Mouse (Mus musculus) liver, embryonic 15.5 days (tissue): Measurements from ENCODE around the gene Pde4d. TPM values are rescaled to one million over a fixed set of nuclear protein-coding genes. Genes with fewer than 3 reads are reported as not detected.

Experiments
- ATAC-seq: fragments of 200-750 bp; cut with Nextera tagmentation; 2 replicates; pipeline ENCODE4 v1.8.0; 2017; ENCODE audit warnings: moderate number of reproducible peaks, mild to moderate bottlenecking, moderate library complexity; ENCODE audit not compliant: insufficient read depth
- H3K27ac ChIP-seq: fragments of 300-500 bp; sonication (generic); replicated peaks from 2 replicates; pipeline ENCODE4 v1.5.1; 2015; ENCODE audit warnings: mild to moderate bottlenecking, inconsistent platforms
- H3K27me3 ChIP-seq: fragments of 300-500 bp; sonication (generic); 2 replicates; pipeline ENCODE4 v1.6.1; 2015; ENCODE audit warnings: mild to moderate bottlenecking, inconsistent platforms
- H3K36me3 ChIP-seq: fragments of 300-500 bp; sonication (generic); replicated peaks from 2 replicates; pipeline ENCODE4 v1.6.1; 2015; ENCODE audit warnings: moderate library complexity, mild to moderate bottlenecking, inconsistent platforms
- H3K4me1 ChIP-seq: fragments of 300-500 bp; sonication (generic); replicated peaks from 2 replicates; pipeline ENCODE4 v1.6.1; 2015; ENCODE audit warnings: inconsistent platforms
- H3K4me2 ChIP-seq: fragments of 300-500 bp; sonication (generic); 2 replicates; pipeline ENCODE4 v1.6.1; 2015; ENCODE audit warnings: moderate library complexity, mild to moderate bottlenecking, inconsistent platforms
- H3K4me3 ChIP-seq: fragments of 300-500 bp; sonication (generic); replicated peaks from 2 replicates; pipeline ENCODE4 v1.5.1; 2015; ENCODE audit warnings: mild to moderate bottlenecking, inconsistent platforms
- H3K9ac ChIP-seq: fragments of 300-500 bp; sonication (generic); 2 replicates; pipeline ENCODE4 v1.6.1; 2015; ENCODE audit warnings: moderate library complexity, mild to moderate bottlenecking, inconsistent platforms
- H3K9me3 ChIP-seq: fragments of 300-500 bp; sonication (generic); replicated peaks from 2 replicates; pipeline ENCODE4 v1.6.1; 2016; ENCODE audit warnings: inconsistent platforms
- WGBS: fragments of 180-500 bp; shearing (Covaris S2); methylation state at CpG from one replicate; pipeline ENCODE4 v1.1.7; 2015; ENCODE audit warnings: mixed read lengths; ENCODE audit not compliant: insufficient replicate concordance; 5-methylcytosine and 5-hydroxymethylcytosine counted together
- polyA plus RNA-seq: library from polyadenylated mRNA; unstranded; fragments of >200 nt; fragmentation: Nextera tagmentation; extraction: Ambion mirVana; gene quantifications from 2 replicates; pipeline ENCODE4 v1.2.1, GENCODE M21; 2015

Gene Pde4d
- polyA plus RNA-seq, 1 experiment from 2014 or later, result 13.2 TPM

- Histone ChIP-seq H3K27me3 (peaks cover 31% of the 10 kb centered on the region), H3K9me3 (no peaks in the 10 kb centered on the region), H3K4me2 (peak overlapping the region; percentile 84), H3K9ac (no peak overlapping the region), H3K4me1 (peaks cover 51% of the 10 kb centered on the region), H3K4me3 (peak overlapping the region; percentile 63), H3K36me3 (no peaks in the 10 kb centered on the region), H3K27ac (no peak overlapping the region)
- no peak for ATAC-seq
- 51% methylated on average over 14 of the region's 14 CpGs for WGBS
Observed at GRCm38 (mm10) chr13:109903764-109904510, 1454.2 kb downstream of the Pde4d start.

- WGBS, result 77% methylated on average over 4 of the region's 4 CpGs
- peaks cover 51% of the 10 kb centered on the region for H3K4me1 ChIP-seq
- no peak overlapping the region for H3K27ac ChIP-seq
- peaks cover 26% of the 10 kb centered on the region for H3K27me3 ChIP-seq
- no peaks in the 10 kb centered on the region for H3K9me3 ChIP-seq
- no peaks in the 10 kb centered on the region for H3K36me3 ChIP-seq
- H3K4me3 ChIP-seq, result no peak overlapping the region
- H3K9ac ChIP-seq, result no peak overlapping the region
- no peak overlapping the region for H3K4me2 ChIP-seq
- no peak for ATAC-seq
Observed at GRCm38 (mm10) chr13:109906342-109906888, 1456.7 kb downstream of the Pde4d start.

GRCm38 (mm10) chr13:109907634-109908033, 1457.9 kb downstream of the Pde4d start:
- Histone ChIP-seq H3K27ac (peak overlapping the region; percentile 51), H3K36me3 (no peaks in the 10 kb centered on the region), H3K4me3 (no peak overlapping the region), H3K9me3 (no peaks in the 10 kb centered on the region), H3K4me2 (peak overlapping the region; percentile 29), H3K4me1 (peaks cover 46% of the 10 kb centered on the region), H3K9ac (no peak overlapping the region), H3K27me3 (peaks cover 14% of the 10 kb centered on the region)
- peak; percentile 78 for ATAC-seq
- WGBS, result 8% methylated on average over 9 of the region's 9 CpGs

- no peaks in the 10 kb centered on the region for H3K9me3 ChIP-seq
- no peak overlapping the region for H3K27ac ChIP-seq
- peaks cover 7% of the 10 kb centered on the region for H3K27me3 ChIP-seq
- no peak overlapping the region for H3K4me3 ChIP-seq
- peaks cover 39% of the 10 kb centered on the region for H3K4me1 ChIP-seq
- WGBS, result 78% methylated on average over 3 of the region's 3 CpGs
- H3K36me3 ChIP-seq, result no peaks in the 10 kb centered on the region
- no peak overlapping the region for H3K4me2 ChIP-seq
- H3K9ac ChIP-seq, result no peak overlapping the region
- no peak for ATAC-seq
Observed at GRCm38 (mm10) chr13:109908386-109908785, 1458.6 kb downstream of the Pde4d start.

GRCm38 (mm10) chr13:109909111-109909510, 1459.4 kb downstream of the Pde4d start:
- no peak for ATAC-seq
- Histone ChIP-seq H3K27me3 (no peaks in the 10 kb centered on the region), H3K9ac (no peak overlapping the region), H3K36me3 (no peaks in the 10 kb centered on the region), H3K9me3 (no peaks in the 10 kb centered on the region), H3K4me2 (no peak overlapping the region), H3K4me3 (no peak overlapping the region), H3K27ac (no peak overlapping the region), H3K4me1 (peaks cover 32% of the 10 kb centered on the region)
- WGBS, result 83% methylated on average over 8 of the region's 8 CpGs

GRCm38 (mm10) chr13:109910915-109911314, 1461.2 kb downstream of the Pde4d start:
- Histone ChIP-seq H3K9me3 (no peaks in the 10 kb centered on the region), H3K27ac (no peak overlapping the region), H3K36me3 (no peaks in the 10 kb centered on the region), H3K9ac (no peak overlapping the region), H3K4me3 (no peak overlapping the region), H3K4me2 (no peak overlapping the region), H3K27me3 (no peaks in the 10 kb centered on the region), H3K4me1 (peaks cover 42% of the 10 kb centered on the region)
- 73% methylated on average over 8 of the region's 8 CpGs for WGBS
- ATAC-seq, result no peak

GRCm38 (mm10) chr13:109912635-109913034, 1462.9 kb downstream of the Pde4d start:
- Histone ChIP-seq H3K4me1 (peaks cover 29% of the 10 kb centered on the region), H3K27ac (no peak overlapping the region), H3K9me3 (no peaks in the 10 kb centered on the region), H3K9ac (no peak overlapping the region), H3K36me3 (no peaks in the 10 kb centered on the region), H3K4me2 (no peak overlapping the region), H3K27me3 (no peaks in the 10 kb centered on the region), H3K4me3 (no peak overlapping the region)
- ATAC-seq, result no peak
- WGBS, result 87% methylated on average over 4 of the region's 4 CpGs

- Histone ChIP-seq H3K27me3 (no peaks in the 10 kb centered on the region), H3K9ac (no peak overlapping the region), H3K36me3 (no peaks in the 10 kb centered on the region), H3K4me3 (no peak overlapping the region), H3K9me3 (no peaks in the 10 kb centered on the region), H3K4me1 (peaks cover 23% of the 10 kb centered on the region), H3K4me2 (no peak overlapping the region), H3K27ac (no peak overlapping the region)
- ATAC-seq, result no peak
- 83% methylated on average over 13 of the region's 13 CpGs for WGBS
Observed at GRCm38 (mm10) chr13:109914246-109914645, 1464.5 kb downstream of the Pde4d start.

- no peak overlapping the region for H3K4me2 ChIP-seq
- H3K4me1 ChIP-seq, result peaks cover 21% of the 10 kb centered on the region
- H3K27ac ChIP-seq, result no peak overlapping the region
- WGBS, result 40% methylated on average over 5 of the region's 5 CpGs
- H3K27me3 ChIP-seq, result no peaks in the 10 kb centered on the region
- no peak overlapping the region for H3K4me3 ChIP-seq
- H3K36me3 ChIP-seq, result no peaks in the 10 kb centered on the region
- no peak overlapping the region for H3K9ac ChIP-seq
- H3K9me3 ChIP-seq, result no peaks in the 10 kb centered on the region
- no peak; the same call in 1 of the 2 replicates for ATAC-seq
Observed at GRCm38 (mm10) chr13:109914846-109915245, 1465.1 kb downstream of the Pde4d start.

- H3K9ac ChIP-seq, result no peak overlapping the region
- H3K36me3 ChIP-seq, result no peaks in the 10 kb centered on the region
- no peak overlapping the region for H3K27ac ChIP-seq
- peak; percentile 57 for ATAC-seq
- no peak overlapping the region for H3K4me3 ChIP-seq
- peaks cover 21% of the 10 kb centered on the region for H3K4me1 ChIP-seq
- H3K9me3 ChIP-seq, result no peaks in the 10 kb centered on the region
- no peaks in the 10 kb centered on the region for H3K27me3 ChIP-seq
- no peak overlapping the region for H3K4me2 ChIP-seq
- WGBS, result 60% methylated on average over 7 of the region's 7 CpGs
Observed at GRCm38 (mm10) chr13:109915501-109915900, 1465.8 kb downstream of the Pde4d start.

- peaks cover 21% of the 10 kb centered on the region for H3K4me1 ChIP-seq
- WGBS, result 70% methylated on average over 5 of the region's 5 CpGs
- no peak overlapping the region for H3K4me3 ChIP-seq
- H3K9me3 ChIP-seq, result no peaks in the 10 kb centered on the region
- H3K4me2 ChIP-seq, result no peak overlapping the region
- no peaks in the 10 kb centered on the region for H3K36me3 ChIP-seq
- ATAC-seq, result no peak
- no peak overlapping the region for H3K27ac ChIP-seq
- no peak overlapping the region for H3K9ac ChIP-seq
- no peaks in the 10 kb centered on the region for H3K27me3 ChIP-seq
Observed at GRCm38 (mm10) chr13:109915964-109916363, 1466.2 kb downstream of the Pde4d start.
